Mouse (Mus musculus) mammary gland, adult 2 months (tissue): Measurements from ENCODE around the gene C1s2. TPM values are rescaled to one million over a fixed set of nuclear protein-coding genes. Genes with fewer than 3 reads are reported as not detected.

ENCODE experiments used
- polyA plus RNA-seq: library from polyadenylated mRNA; depleted of rRNA; stranded (reverse); fragments of >200 nt; gene quantifications from 2 replicates; pipeline ENCODE4 v1.2.3, GENCODE M21; 2012; ENCODE audit warnings: low replicate concordance; rRNA removed

The C1s2 gene
- polyA plus RNA-seq = 0.10 and 0.45 TPM in 2 replicates

GRCm38 (mm10) chr6:124635985-124636384 lies at the start of gene C1s2:
Gene C1s2, minus strand, starts transcription at chr6:124636085.

DNA sequence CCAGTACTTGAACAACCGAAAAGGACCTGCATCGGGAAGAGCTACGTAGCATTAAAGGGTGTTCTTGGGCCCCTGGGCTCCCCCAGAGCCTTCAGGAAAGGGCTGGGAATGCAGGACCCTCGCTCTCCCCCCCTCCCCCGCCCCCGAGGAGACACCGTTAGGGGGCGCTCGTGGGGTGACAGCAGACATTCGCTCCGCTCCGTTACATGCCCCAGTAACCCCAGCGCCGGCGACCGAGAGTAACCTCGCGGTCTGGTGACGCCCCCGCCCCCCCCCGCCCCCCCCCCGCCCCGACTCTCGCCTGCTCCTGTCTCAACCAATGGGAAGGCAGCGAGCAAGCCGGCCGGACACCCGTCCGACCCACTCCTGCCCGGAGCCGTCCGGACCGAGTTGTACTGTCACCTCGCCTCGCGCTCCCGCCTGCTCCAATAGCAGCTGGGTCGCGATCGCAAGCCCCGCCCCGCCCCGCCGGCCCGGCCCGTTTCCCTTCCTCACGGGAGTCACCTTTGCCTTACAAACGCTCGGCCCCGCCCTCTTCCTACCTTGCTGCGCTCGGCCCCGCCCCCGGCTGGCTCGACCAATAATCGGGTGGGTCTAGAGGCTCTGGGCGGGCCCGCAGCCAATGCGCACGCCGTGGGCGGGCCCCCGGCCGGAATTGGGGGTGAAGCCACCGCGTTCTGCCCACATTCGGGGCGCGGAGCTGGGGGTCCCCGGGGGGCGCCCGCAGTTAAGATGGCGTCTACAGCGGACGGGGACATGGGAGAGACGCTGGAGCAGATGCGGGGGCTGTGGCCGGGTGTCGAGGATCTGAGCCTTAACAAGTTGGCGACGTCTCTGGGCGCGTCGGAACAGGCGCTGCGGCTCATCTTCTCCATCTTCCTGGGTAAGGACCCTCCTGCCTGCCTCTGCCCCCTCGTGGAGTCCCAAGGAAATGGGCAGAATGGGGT lies 26.9 kb upstream of the C1s2 start, which contains the start of gene Lpcat3:
TSS of gene Lpcat3 (plus strand) at position 551 of the 947 bp plus-strand sequence.

Other genes with a start within 250 kb of the C1s2 start
- gene Pex5, start 221.0 kb downstream of the C1s2 start, polyA plus RNA-seq = 46.5 and 54.1 TPM in 2 replicates
- gene Clstn3, start 171.3 kb downstream of the C1s2 start, polyA plus RNA-seq = 46.9 and 56.5 TPM in 2 replicates
- 6.1 and 7.9 TPM in 2 replicates for gene C1rl, start 143.0 kb downstream of the C1s2 start, polyA plus RNA-seq
- 67.2 and 93.0 TPM in 2 replicates for gene C1ra, start 123.7 kb downstream of the C1s2 start, polyA plus RNA-seq
- 115 and 294 TPM in 2 replicates for gene C1s1, start 93.7 kb downstream of the C1s2 start, polyA plus RNA-seq
- 0.19 and 0.26 TPM in 2 replicates for gene C1rb, start 65.8 kb downstream of the C1s2 start, polyA plus RNA-seq
- 150 and 207 TPM in 2 replicates for gene Lpcat3, start 26.9 kb upstream of the C1s2 start, polyA plus RNA-seq
- 37.9 and 58.8 TPM in 2 replicates for gene Emg1, start 76.1 kb upstream of the C1s2 start, polyA plus RNA-seq
- gene Phb2, start 76.3 kb upstream of the C1s2 start, polyA plus RNA-seq = 115 and 126 TPM in 2 replicates
- gene Ptpn6, start 102.6 kb upstream of the C1s2 start, polyA plus RNA-seq = 82.7 and 124 TPM in 2 replicates
- gene Grcc10, start 105.3 kb upstream of the C1s2 start, polyA plus RNA-seq = 242 and 257 TPM in 2 replicates
- not detected in 2 replicates for gene Gm45234, start 119.9 kb upstream of the C1s2 start, polyA plus RNA-seq
- 25.6 and 59.6 TPM in 2 replicates for gene Atn1, start 120.4 kb upstream of the C1s2 start, polyA plus RNA-seq
- gene Eno2, start 133.6 kb upstream of the C1s2 start, polyA plus RNA-seq = 11.8 and 17.7 TPM in 2 replicates
- 0.76 and 1.5 TPM in 2 replicates for gene Lrrc23, start 143.6 kb upstream of the C1s2 start, polyA plus RNA-seq
- gene Spsb2, start 172.6 kb upstream of the C1s2 start, polyA plus RNA-seq = 16.4 and 26.4 TPM in 2 replicates
- gene Tpi1, start 178.2 kb upstream of the C1s2 start, polyA plus RNA-seq = 313 and 1,090 TPM in 2 replicates
- 84.8 and 98.1 TPM in 2 replicates for gene Usp5, start 193.4 kb upstream of the C1s2 start, polyA plus RNA-seq
- 7.1 and 9.3 TPM in 2 replicates for gene Cdca3, start 193.5 kb upstream of the C1s2 start, polyA plus RNA-seq
- 0.55 TPM in 1 of 2 replicates, not detected in the other for gene Gnb3, start 204.2 kb upstream of the C1s2 start, polyA plus RNA-seq
- 29.1 and 38.5 TPM in 2 replicates for gene P3h3, start 221.7 kb upstream of the C1s2 start, polyA plus RNA-seq
- 1.3 and 2.7 TPM in 2 replicates for gene Gpr162, start 227.9 kb upstream of the C1s2 start, polyA plus RNA-seq